Mouse (Mus musculus) left cerebral cortex, adult 2 months (tissue): ENCODE measurements at regions not wholly inside any gene's neighbourhood (a gene's known extent, or its start where the extent isn't known, plus 50 kb on each side); places are given as distances from the start of the nearest gene placed in this dataset.

Source experiments
- DNase-seq, 2 experiments: peaks; one replicate each; pipeline ENCODE4 v3.0.0; 2021 to 2022; ENCODE audit warnings: low spot score in 2 of 2, mixed read lengths in 1 of 2; ENCODE audit errors: extremely low spot score in 1 of 2
- H3K27ac ChIP-seq: fragments of 200-600 bp; 2 replicates; pipeline ENCODE4 v1.8.1; 2022
- H3K4me3 ChIP-seq: fragments of 200-600 bp; 2 replicates; pipeline ENCODE4 v1.8.1; 2022
- CTCF ChIP-seq: fragments of 200-600 bp; IDR thresholded peaks from 2 replicates; pipeline ENCODE4 v1.8.1; 2022; ENCODE audit warnings: antibody characterized with exemption, mild to moderate bottlenecking, moderate library complexity
- intact Hi-C: fragments of 180-260 bp; cut with DNase I; formaldehyde crosslinking; loops from one replicate; pipeline ENCODE4 v1.15.1; 2025

DNA sequence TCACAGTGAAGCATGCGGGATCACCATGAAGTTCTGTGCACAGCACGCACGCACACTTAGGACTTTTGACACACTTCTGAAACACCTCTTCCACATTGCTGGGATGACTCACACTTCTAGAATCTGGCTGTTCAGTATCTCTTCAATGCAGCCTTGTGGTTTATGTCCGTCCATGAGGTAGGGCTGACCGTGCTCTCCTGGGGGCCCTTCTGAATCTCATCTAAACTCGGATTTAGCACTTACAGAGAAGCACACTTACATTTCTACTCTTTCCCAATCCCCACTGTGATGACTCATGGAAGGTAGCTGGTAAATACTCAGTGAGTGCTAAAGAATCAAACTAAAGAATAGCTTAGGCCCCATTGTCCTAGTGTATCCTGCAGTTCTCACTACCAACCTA lies 142.2 kb upstream of the Rbms1 start:
- no peak for TF ChIP-seq CTCF
- DNase-seq = no peak
- intact Hi-C loops = no loop called here
- H3K4me3 ChIP-seq = no peak overlapping the region
- no peak overlapping the region for H3K27ac ChIP-seq

DNA sequence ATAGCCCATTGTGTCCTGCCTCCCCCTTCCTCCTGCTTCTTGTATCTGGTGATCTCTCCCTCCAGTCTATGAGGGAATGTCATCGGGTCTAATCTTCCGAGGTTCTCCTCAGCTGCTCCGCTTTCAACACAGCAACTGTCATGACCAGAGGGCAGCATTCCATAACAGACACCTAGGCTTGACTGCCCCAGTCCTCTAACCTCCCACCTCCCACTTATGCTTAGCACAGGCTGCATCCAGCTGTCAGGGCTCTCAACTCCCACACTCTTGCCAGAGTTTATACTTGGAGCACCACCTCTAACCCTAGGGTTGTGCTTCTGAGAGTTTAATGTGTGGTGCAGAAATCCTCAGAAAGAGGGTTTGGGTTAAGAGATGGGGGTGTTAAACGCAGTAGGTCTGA lies 137.9 kb upstream of the Rbms1 start:
- intact Hi-C loops = no loop called here
- H3K4me3 ChIP-seq = no peak overlapping the region
- H3K27ac ChIP-seq = no peak overlapping the region
- no peak for TF ChIP-seq CTCF
- DNase-seq = no peak

DNA sequence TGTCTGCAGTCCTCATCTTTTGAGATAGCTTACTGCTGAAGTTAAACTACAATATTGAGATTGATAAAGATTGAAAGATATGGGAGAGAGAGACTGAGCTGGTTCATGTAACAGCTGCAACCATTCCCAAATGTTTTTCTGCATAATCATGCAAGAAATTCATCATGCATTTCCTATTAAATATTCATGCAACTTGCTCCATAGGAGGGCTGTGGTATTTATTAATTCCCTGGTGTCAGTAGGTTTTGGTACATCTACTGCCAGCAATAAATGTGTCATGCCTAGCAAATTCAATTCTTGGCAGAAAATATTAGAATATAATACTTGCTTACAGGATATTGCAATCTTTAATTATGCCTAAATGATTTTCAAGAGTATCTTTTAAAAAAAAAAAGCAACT lies 125.5 kb upstream of the Rbms1 start:
- intact Hi-C loops = no loop called here
- no peak overlapping the region for H3K4me3 ChIP-seq
- TF ChIP-seq CTCF = no peak
- DNase-seq = no peak
- H3K27ac ChIP-seq = no peak overlapping the region

DNA sequence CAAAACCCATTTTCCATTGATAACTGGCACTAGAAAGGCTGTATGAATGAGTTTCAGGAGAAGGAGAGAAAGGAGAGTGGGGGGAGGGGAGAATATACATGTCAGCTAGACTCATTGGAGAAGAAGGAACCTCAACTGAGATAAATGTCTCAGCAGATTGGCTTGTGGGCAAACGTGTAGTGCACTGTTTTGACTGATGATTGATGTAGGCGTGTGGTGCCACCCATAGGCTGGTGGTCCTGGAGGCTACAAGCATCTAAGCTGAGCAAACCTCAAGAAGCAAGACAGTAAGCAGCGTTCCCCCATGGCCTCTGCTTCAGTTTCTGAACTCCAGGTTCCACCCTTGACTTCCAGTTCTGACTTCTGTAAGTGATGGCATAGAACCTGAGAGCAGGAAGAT lies 121.8 kb upstream of the Rbms1 start:
- intact Hi-C loops = no loop called here
- no peak overlapping the region for H3K27ac ChIP-seq
- H3K4me3 ChIP-seq = no peak overlapping the region
- no peak for DNase-seq
- TF ChIP-seq CTCF = no peak

DNA sequence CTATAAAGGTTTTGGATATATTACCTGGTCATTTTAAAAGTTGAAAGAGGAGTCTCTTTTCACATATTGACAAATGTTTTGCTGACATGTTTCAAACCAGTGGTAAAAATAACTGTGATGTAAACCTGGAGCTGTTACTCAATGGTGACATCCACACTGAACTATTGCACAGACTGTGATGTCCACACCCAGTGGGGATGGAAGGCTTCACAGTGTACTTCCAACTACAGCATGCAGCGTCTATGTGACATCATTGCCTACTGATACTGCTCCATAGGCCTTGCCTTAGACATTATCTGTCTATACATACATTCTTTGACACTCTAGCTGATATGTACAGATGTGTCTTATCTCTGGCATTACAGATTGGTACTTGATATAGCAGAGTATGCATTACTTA lies 120.1 kb upstream of the Rbms1 start:
- no peak for TF ChIP-seq CTCF
- H3K4me3 ChIP-seq = no peak overlapping the region
- DNase-seq = no peak
- intact Hi-C loops = no loop called here
- H3K27ac ChIP-seq = no peak overlapping the region

DNA sequence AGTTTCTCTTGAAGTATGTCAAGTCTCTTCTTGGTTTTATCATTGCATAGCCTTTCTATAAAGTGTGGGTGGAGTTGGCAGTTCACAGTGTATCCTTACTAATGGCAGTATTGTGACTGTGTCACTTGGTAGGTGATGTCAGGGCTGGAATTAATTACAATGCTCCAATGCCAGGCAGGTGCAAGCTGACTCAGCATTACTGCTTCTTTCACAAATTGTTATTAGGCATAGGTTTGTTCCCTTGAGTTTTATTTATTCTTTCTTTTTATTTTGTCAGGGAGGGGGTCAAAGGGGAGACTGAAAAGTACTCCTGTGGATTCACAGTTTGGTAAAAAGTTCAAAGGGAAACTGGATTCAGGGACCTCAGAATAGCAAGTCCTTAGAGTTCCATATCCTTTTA lies 119.6 kb upstream of the Rbms1 start:
- DNase-seq = no peak
- no peak overlapping the region for H3K27ac ChIP-seq
- no peak for TF ChIP-seq CTCF
- no peak overlapping the region for H3K4me3 ChIP-seq
- intact Hi-C loops = no loop called here

DNA sequence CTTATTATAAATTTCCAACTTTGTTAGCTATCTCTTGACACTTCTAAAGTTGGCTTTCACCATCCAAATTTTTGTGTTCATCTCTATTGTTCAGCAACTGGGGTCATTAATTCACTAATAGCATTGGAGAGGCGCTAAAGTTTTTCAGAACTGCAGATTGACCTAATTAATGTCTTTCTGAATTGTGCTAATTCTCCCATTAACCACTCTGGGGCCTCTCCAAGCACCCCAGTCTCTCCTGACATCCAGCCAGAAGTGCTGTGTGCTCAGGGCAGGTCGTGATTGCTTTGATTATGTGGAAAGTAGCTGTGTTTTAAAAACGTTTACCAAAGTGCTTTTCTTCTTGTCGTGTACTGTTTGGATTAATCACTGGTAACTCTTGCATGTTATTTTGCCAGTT lies 117.0 kb upstream of the Rbms1 start:
- intact Hi-C loops = no loop called here
- TF ChIP-seq CTCF = no peak
- H3K27ac ChIP-seq = no peak overlapping the region
- H3K4me3 ChIP-seq = no peak overlapping the region
- no peak for DNase-seq

DNA sequence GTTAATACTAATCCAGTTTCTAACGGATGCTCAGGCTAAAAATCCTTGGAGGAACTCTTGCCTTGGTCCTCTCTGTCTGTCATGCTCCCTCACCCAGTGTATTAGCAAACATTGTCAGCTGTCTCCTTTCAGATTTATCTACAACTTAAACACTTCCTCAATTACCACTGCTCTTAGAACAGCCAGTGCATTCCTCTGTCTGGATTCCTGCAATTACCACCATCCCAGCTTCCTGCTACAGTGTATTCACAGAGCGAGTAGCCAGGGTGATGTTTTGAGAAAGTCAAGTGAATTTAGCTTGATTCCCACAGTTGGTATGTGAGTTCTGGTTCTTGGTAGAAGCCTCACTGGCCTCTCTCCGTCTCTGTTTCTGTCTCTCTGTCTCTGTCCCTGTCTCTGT lies 108.0 kb upstream of the Rbms1 start:
- H3K27ac ChIP-seq = no peak overlapping the region
- intact Hi-C loops = no loop called here
- no peak for DNase-seq
- no peak overlapping the region for H3K4me3 ChIP-seq
- no peak for TF ChIP-seq CTCF

DNA sequence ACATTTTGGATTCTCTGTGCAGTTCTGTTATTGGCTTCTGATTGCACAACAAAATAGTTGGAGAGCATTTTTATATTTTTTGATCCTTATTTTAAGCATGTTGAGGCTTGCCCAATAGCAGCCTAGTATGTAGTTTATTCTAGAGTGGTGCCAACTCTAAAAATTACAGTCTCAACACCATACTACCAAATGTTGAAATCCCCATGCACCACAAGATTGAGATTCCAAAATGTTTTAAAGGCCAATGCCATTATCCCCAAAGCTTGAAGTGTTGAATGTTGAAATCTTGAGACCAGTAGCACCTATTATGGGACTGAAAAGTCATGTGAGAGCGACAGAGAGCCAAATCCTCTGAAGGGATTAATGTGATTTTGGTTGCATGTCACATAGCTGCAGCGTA lies 104.9 kb upstream of the Rbms1 start:
- H3K27ac ChIP-seq = no peak overlapping the region
- DNase-seq = no peak
- H3K4me3 ChIP-seq = no peak overlapping the region
- TF ChIP-seq CTCF = no peak
- intact Hi-C loops = no loop called here

DNA sequence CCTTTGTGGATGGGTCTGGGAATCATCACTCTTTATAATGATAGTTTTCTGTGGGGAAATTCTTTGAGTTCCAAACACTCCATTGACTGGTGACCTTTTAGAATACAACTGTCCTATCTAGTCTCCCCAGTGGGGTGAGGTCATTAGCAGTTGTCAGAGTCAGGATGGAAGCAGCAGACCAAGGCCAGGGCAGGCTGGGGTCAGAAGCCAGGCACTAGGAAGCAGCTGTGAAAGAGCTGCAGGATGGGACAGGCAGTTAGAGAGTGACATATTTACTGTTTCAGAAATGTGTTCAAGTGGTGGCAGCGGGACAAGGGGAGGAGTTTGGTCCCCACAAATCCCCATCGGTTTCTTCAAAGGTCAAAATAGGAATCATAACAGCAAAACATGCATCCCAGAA lies 99.1 kb upstream of the Rbms1 start:
- H3K27ac ChIP-seq = no peak overlapping the region
- TF ChIP-seq CTCF = no peak
- intact Hi-C loops = no loop called here
- no peak overlapping the region for H3K4me3 ChIP-seq
- no peak for DNase-seq

DNA sequence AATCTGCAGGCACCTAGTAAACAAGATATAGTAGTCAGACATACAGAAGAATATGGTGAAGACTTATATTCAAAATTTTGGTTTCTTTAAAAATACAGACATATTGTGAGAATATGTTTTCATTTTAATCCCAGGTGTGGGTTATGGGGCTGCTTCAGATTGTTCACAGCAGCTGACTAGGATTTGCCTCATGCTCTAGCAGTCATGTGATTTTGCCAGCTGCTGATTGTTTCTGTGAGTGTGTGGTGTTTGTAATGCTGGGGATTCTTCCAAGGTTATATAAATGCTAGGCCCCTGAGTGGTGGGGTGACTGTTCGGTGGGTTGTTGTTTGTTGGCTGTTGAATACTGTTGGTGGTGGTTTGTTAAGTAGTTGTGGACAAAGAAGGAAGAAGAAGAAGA lies 97.9 kb upstream of the Rbms1 start:
- intact Hi-C loops = no loop called here
- DNase-seq = no peak
- H3K4me3 ChIP-seq = no peak overlapping the region
- TF ChIP-seq CTCF = no peak
- no peak overlapping the region for H3K27ac ChIP-seq

DNA sequence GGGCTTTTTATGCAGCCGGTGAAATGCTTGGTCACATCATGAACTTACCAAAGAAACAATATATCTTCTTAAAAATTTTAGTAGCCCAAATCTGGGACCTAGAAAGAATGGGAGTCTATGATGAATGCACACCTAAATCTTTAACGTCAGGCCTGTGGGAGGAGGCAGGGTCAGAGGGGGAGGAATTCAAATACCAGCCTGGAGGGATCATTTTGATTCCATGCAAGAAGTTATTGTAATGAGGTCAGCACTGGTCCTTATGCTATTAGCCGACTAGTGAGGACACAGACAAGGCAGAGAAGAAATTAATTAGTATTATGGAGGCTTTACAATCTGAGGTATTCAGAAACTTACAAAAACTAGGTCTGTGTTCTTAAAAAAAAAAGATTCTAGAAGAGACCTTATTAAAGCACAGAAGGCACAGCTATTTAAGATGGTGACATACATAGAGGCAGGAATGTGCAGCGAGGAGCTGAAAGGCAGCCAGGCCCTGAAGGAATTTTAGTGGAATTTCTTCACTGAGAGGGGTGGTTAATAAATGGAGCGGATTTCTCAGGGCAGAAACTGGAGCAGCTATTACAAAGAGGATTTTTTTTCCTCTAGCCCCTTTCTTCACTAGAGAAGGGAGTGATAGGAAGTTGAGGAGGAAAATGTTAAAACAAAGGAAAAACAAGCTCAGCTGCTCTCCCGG lies 95.7 kb upstream of the Rbms1 start:
- Histone ChIP-seq H3K27ac (no peak overlapping the region), H3K4me3 (no peak overlapping the region)
- intact Hi-C loops = no loop called here
- no peak for TF ChIP-seq CTCF
- DNase-seq = no peak

DNA sequence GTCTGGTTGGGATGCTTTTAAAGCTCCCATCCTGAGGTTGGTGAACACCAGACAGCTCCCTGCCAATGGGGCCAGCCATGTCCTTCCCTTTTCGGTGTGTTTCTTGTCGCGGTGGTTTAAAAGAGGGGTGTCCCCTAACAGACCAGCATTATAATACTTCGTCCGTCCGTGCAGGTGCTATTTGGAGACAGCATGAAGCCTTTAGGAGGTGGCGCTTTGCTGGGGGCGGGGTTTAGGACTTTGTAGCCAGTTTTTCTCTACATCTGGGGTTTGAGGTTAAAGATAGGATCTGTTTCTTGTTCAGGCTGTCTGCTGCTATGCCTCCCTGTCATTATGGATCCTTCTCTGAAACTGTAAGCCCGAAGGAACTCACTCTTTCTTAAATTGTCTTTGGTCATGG lies 89.3 kb upstream of the Rbms1 start:
- intact Hi-C loops = no loop called here
- DNase-seq = no peak
- no peak for TF ChIP-seq CTCF
- Histone ChIP-seq H3K27ac (no peak overlapping the region), H3K4me3 (no peak overlapping the region)
